Mouse (Mus musculus) liver, adult 2 months (tissue): ENCODE measurements around the gene Ftl1. TPM values are rescaled to one million over a fixed set of nuclear protein-coding genes. Genes with fewer than 3 reads are reported as not detected.

ENCODE experiments used
- DNase-seq: peaks from one replicate; pipeline ENCODE4 v3.0.0-alpha.2; 2011; ENCODE audit warnings: low read depth, low spot score; ENCODE audit errors: extremely low read depth
- H3K27ac ChIP-seq: fragments of 200-500 bp; replicated peaks from 2 replicates; pipeline ENCODE4 v1.5.1; 2012; ENCODE audit warnings: low read depth, mild to moderate bottlenecking, control low read depth, inconsistent platforms, low read length; ENCODE audit not compliant: insufficient read depth
- H3K27me3 ChIP-seq: fragments of 200-500 bp; 2 replicates; pipeline ENCODE4 v1.6.1; 2012; ENCODE audit warnings: mild to moderate bottlenecking, moderate library complexity, low read length, inconsistent platforms; ENCODE audit not compliant: control insufficient read depth, insufficient read depth
- H3K36me3 ChIP-seq: fragments of 200-500 bp; 2 replicates; pipeline ENCODE4 v1.6.1; 2012; ENCODE audit warnings: low read length, inconsistent platforms; ENCODE audit not compliant: control insufficient read depth, insufficient read depth
- H3K4me1 ChIP-seq: fragments of 200-500 bp; 2 replicates; pipeline ENCODE4 v1.6.1; 2011; ENCODE audit warnings: low read length; ENCODE audit not compliant: control insufficient read depth, insufficient read depth
- H3K4me3 ChIP-seq: fragments of 200-500 bp; 2 replicates; pipeline ENCODE4 v1.5.1; 2011; ENCODE audit warnings: low read depth, mild to moderate bottlenecking, control low read depth, low read length, moderate library complexity; ENCODE audit not compliant: insufficient read depth
- H3K79me2 ChIP-seq: fragments of 200-500 bp; 2 replicates; pipeline ENCODE4 v1.6.1; 2012; ENCODE audit warnings: inconsistent platforms, mild to moderate bottlenecking, low read length, moderate library complexity; ENCODE audit not compliant: control insufficient read depth, insufficient read depth
- H3K9ac ChIP-seq: fragments of 200-500 bp; 2 replicates; pipeline ENCODE4 v1.6.1; 2012; ENCODE audit warnings: low read depth, mild to moderate bottlenecking, control low read depth, inconsistent platforms, low read length
- CTCF ChIP-seq: fragments of 200-500 bp; IDR thresholded peaks from 2 replicates; pipeline ENCODE4 v1.5.1; 2011; ENCODE audit warnings: low read depth, low read length, control low read depth
- POLR2A ChIP-seq: fragments of 200-500 bp; IDR thresholded peaks from 2 replicates; pipeline ENCODE4 v1.6.1; 2011; ENCODE audit warnings: low read length, control low read depth; ENCODE audit not compliant: insufficient read depth; ENCODE audit errors: extremely low read depth
- WGBS: fragments of 180-500 bp; shearing (Covaris S2); methylation state at CpG from one replicate; pipeline ENCODE4 v1.1.7; 2018; 5-methylcytosine and 5-hydroxymethylcytosine counted together
- polyA plus RNA-seq: library from polyadenylated mRNA; depleted of rRNA; stranded (reverse); fragments of >200 nt; gene quantifications from 2 replicates; pipeline ENCODE4 v1.2.3, GENCODE M21; 2012
- total RNA-seq: library from RNA; depleted of rRNA; stranded (reverse); fragments of >200 nt; gene quantifications from 2 replicates; pipeline ENCODE4 v1.2.3, GENCODE M21; 2014

Ftl1 gene
- total and polyA plus RNA-seq, 2 experiments, result 3,170 to 13,613 TPM

GRCm38 (mm10) chr7:45460860-45461314, 1.2 kb upstream of the Ftl1 start:
- Histone ChIP-seq H3K4me1 (peaks cover 24% of the 10 kb centered on the region), H3K79me2 (peaks cover 16% of the 10 kb centered on the region), H3K4me3 (peak overlapping the region; percentile 72), H3K27me3 (no peaks in the 10 kb centered on the region), H3K9ac (peak overlapping the region; percentile 76), H3K27ac (peak overlapping the region; percentile 99), H3K36me3 (peaks cover 18% of the 10 kb centered on the region)
- peak; percentile 92 for DNase-seq
- 5% methylated on average over 13 of the region's 13 CpGs for WGBS
- TF ChIP-seq POLR2A, result 0 out of 2 replicates have a peak, but pooled peaks have one; percentile 18
- TF ChIP-seq CTCF, result no peak

- Histone ChIP-seq H3K27ac (peak overlapping the region; percentile 99), H3K4me1 (peaks cover 18% of the 10 kb centered on the region), H3K4me3 (peak overlapping the region; percentile 72), H3K79me2 (peaks cover 11% of the 10 kb centered on the region), H3K36me3 (peaks cover 18% of the 10 kb centered on the region), H3K9ac (peak overlapping the region; percentile 76), H3K27me3 (no peaks in the 10 kb centered on the region)
- TF ChIP-seq CTCF (no peak), POLR2A (0 out of 2 replicates have a peak, but pooled peaks have one; percentile 35)
- WGBS, result 13% methylated on average over 7 of the region's 7 CpGs
- peak; percentile 85 for DNase-seq
Measured at GRCm38 (mm10) chr7:45460377-45460776, 693 bp upstream of the Ftl1 start.

DNA sequence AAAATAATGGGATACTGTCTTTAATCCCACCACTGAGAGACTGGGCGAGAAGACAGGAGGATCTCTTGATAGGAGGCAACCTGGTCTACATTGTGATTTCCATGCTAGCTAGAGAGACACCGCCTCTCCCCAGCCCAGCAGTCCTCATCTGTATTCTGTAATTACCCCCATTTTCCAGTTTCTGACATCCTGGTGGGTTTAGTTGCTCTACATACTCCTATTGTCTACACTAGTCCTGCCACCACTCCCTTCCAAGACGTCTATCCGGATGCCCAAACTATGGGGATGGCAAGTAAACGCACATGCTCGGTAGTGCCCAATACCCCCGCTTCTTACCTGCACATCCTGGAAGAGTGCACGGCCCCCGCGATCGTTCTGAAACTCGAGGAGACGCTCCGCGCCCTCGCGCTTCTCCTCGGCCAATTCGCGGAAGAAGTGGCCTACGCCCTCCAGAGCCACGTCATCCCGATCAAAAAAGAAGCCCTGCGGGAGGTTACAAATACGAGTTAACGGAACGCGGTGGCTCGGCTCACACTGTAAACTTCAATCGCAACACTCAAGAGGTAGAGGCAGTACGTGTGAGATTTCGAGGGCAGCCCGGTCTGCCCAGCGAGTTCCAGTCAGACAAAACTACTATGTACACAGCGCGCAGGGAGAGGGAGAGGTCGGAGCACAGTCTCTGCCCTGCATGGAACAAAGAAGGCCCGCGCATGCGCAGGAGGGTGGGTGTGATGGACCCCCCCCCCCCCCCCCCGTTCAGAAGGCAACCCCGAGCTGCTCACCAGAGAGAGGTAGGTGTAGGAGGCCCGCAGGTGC, 728 bp downstream of the Ftl1 start:
- WGBS, result 1% methylated on average over 43 of the region's 43 CpGs
- Histone ChIP-seq H3K4me1 (peaks cover 14% of the 10 kb centered on the region), H3K36me3 (peaks cover 15% of the 10 kb centered on the region), H3K27ac (peak overlapping the region; percentile 84), H3K27me3 (no peaks in the 10 kb centered on the region), H3K9ac (peak overlapping the region; percentile 85), H3K4me3 (peak overlapping the region; percentile 62), H3K79me2 (peaks cover 7% of the 10 kb centered on the region)
- peak; percentile 38 for DNase-seq
- no peak for TF ChIP-seq CTCF
- peak; percentile 55; the same call in 1 of the 2 replicates for TF ChIP-seq POLR2A

DNA sequence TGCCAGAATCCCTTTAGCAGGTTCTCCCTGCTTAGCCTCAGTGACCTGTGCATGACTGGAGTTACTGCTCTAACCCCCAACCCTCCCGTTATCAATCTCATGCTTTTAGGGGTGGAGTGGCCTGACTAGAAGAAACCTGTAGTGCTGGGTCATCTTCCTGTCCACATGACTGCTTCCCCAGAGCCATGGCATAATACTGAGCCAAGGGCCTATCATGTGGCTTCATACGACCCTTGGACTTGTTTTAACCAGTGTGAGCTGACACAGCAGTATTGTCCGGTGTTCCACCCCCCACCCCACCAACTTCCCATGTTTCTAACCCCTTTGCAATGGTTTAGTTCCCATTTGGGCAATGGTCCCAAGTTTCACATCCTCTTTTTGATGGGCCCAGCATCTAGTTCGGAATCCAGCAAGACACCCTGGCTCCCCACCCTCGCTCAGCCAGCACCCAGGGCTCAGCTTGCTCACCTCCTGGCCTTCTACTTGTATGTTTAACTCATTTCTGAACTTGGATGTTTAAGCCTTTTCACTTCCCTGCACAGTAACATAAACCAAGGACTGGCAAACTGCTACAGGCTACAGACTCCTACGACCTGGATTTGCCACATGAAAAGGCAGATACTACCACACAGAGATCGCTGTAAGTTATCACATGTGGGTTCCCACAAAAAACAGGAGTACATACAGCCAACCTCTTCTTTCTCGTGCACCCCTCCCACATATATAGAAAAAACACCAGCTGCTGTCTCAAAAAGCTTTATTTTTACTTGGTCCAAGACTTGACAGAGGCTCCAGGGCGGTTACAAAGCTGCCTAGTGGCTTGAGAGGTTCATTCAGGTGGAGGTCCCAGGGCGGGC, 2.3 kb downstream of the Ftl1 start:
- TF ChIP-seq POLR2A (peak; percentile 41), CTCF (peak; percentile 28; the same call in 1 of the 2 replicates)
- 11% methylated on average over 10 of the region's 10 CpGs for WGBS
- H3K4me3 ChIP-seq, result peak overlapping the region; percentile 62
- H3K4me1 ChIP-seq, result peaks cover 14% of the 10 kb centered on the region; the same call in 1 of the 2 replicates
- peaks cover 13% of the 10 kb centered on the region for H3K36me3 ChIP-seq
- H3K79me2 ChIP-seq, result peaks cover 7% of the 10 kb centered on the region
- peak overlapping the region; percentile 84 for H3K27ac ChIP-seq
- no peaks in the 10 kb centered on the region for H3K27me3 ChIP-seq
- H3K9ac ChIP-seq, result peak overlapping the region; percentile 85
- peak; percentile 97 for DNase-seq

DNA sequence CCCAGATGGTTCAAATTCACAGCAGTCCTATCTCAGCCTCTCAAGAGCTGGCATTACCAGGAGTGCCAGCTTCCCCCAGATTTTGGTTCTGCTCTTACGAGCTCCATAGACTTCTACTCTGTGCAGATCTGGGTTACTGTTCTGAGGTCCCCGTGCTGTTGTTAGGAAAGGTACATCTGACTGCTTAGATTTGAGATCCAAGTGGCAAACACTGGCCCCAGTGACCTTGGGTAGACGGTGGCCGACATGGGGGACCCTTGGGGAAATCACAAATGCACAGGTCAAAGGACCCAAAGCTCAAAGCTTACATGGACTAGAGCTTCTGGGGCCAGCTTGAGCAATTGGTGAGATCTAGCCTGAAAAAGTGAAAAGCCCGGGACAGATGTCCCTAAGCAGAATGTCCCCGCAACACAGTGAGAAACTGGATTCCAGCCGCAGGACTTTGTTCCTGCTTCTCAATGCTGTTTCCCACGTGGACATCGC, 2.9 kb downstream of the Ftl1 start:
- peaks cover 11% of the 10 kb centered on the region; the same call in 1 of the 2 replicates for H3K4me1 ChIP-seq
- H3K27me3 ChIP-seq, result no peaks in the 10 kb centered on the region
- peaks cover 7% of the 10 kb centered on the region for H3K79me2 ChIP-seq
- H3K36me3 ChIP-seq, result peaks cover 13% of the 10 kb centered on the region
- 12% methylated on average over 9 of the region's 9 CpGs for WGBS
- peak overlapping the region; percentile 33 for H3K9ac ChIP-seq
- peak overlapping the region; percentile 84 for H3K27ac ChIP-seq
- TF ChIP-seq CTCF, result no peak
- no peak overlapping the region; the same call in 1 of the 2 replicates for H3K4me3 ChIP-seq
- no peak for DNase-seq
